Mouse (Mus musculus): ENCODE results near the gene Gcsh. TPM values are rescaled to one million over a fixed set of nuclear protein-coding genes. Genes with fewer than 3 reads are reported as not detected.
A peak's percentile ranks its signal among the peaks of the same experiment; 100 is the strongest.

Gcsh gene
- polyA plus RNA-seq, 1 experiment from 2014 or later, result 233 TPM

DNA sequence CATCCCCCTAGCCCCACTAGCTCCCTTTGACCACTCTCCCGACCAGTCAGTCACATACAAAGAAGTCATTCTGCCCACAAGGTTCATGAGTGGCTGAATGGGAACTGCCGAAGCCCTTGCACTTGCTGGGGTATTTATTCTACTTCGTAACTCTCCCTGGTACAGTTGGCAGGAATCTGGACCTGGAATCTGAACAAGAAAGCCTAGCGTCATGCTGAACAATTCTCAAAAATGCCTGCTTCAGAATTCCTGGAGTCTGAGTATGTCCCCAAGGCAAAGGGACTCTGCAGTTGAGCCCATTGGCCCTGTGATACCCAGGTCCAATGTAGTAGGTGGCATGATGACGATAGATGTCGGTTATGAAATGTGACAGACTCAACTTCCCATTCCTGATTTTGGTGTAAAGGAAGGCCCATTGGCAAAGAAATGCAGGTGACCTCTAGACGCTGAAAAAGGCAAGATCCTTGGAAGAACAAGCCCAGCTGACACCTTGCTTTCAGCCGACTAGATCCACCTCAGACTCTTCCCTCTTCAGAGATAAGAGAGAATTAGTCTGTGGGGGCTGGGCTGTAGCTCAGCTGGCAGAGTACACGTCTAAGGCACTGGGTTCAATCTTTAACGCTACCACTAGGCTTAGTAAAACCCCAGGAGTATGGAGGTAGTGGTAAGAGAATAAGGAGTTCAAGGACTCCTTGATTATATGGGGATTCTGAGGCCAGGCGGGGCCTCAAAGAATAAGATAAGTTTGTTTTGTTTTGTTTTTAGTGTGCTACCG, 50.9 kb downstream of the Gcsh start:
- no peaks in the 10 kb centered on the region for H3K36me3 ChIP-seq (ENCODE audit: insufficient read depth, low read length)
- WGBS, result 79% methylated on average over 12 of the region's 12 CpGs
- H3K9me3 ChIP-seq (replicated peaks; ENCODE audit: low read length), result no peaks in the 10 kb centered on the region
- H3K4me1 ChIP-seq (replicated peaks; ENCODE audit: insufficient read depth, low read length), result peaks cover 10% of the 10 kb centered on the region; the same call in 1 of the 2 replicates
- DNase-seq (ENCODE audit: low spot score), result no peak
- no peak overlapping the region for H3K27ac ChIP-seq
- H3K27me3 ChIP-seq (ENCODE audit: insufficient read depth, low read length), result no peaks in the 10 kb centered on the region
- TF ChIP-seq CTCF (IDR thresholded peaks at IDR 0.05; ENCODE audit: low read depth), result no peak
- no peak overlapping the region for H3K9ac ChIP-seq (ENCODE audit: low read depth, low read length)
- H3K4me2 ChIP-seq (ENCODE audit: low read length), result peak overlapping the region; percentile 97; the same call in 1 of the 2 replicates
- ATAC-seq (replicated peaks; ENCODE audit: low FRiP score, low read depth), result no peak
- no peak overlapping the region for H3K4me3 ChIP-seq (replicated peaks; ENCODE audit: low read depth, low read length)

DNA sequence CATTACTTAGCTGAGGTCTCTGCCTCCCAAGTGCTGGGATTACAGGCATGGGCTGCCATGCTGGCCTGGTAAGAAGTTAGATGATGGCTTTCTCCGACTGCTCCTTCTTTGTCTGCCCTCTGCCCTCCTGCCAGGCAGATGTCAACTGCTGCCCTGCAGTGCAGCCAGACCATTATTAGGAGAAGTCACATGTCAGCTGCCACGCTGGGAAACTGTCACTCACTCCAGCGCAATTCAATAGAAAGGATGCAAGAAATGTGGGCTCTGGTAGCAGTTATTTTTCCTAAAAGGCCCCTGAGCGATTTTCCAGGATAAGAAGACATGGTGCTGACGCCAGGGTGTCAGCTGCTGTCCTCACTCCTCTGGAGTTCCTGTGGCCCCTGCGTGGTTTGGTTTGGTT, 57.8 kb downstream of the Gcsh start:
- 91% methylated on average over 6 of the region's 6 CpGs for WGBS
- peaks cover 21% of the 10 kb centered on the region; the same call in 1 of the 2 replicates for H3K36me3 ChIP-seq (ENCODE audit: insufficient read depth, low read length)
- no peaks in the 10 kb centered on the region for H3K4me1 ChIP-seq (replicated peaks; ENCODE audit: insufficient read depth, low read length)
- DNase-seq (ENCODE audit: low spot score) (no peak), ATAC-seq (replicated peaks; ENCODE audit: low FRiP score, low read depth) (no peak)
- no peak overlapping the region for H3K4me2 ChIP-seq (ENCODE audit: low read length)
- no peaks in the 10 kb centered on the region for H3K9me3 ChIP-seq (replicated peaks; ENCODE audit: low read length)
- no peak for TF ChIP-seq CTCF (IDR thresholded peaks at IDR 0.05; ENCODE audit: low read depth)
- H3K9ac ChIP-seq (ENCODE audit: low read depth, low read length), result no peak overlapping the region
- H3K4me3 ChIP-seq (replicated peaks; ENCODE audit: low read depth, low read length), result no peak overlapping the region
- no peak overlapping the region for H3K27ac ChIP-seq
- no peaks in the 10 kb centered on the region for H3K27me3 ChIP-seq (ENCODE audit: insufficient read depth, low read length)

DNA sequence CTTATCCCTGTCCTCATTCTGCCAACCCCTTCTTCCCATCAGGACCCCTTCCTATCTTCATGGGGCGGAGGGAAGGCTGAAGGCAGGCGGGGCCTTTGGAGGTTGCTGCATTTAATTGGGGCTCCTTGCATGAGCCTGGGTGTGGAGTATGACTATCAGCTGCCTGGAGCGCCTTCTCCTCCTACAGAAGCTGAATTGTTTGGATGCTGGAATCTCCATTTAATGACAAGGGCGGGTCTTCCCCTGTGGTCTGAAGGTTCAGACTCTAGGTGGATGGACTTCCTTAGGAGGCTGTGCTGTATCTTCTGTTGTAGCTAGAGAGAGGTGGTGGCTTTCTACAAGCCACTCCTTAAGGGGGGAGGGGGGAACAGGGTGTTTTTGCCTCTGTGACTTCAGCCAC, 58.4 kb downstream of the Gcsh start:
- ATAC-seq (replicated peaks; ENCODE audit: low FRiP score, low read depth) (no peak), DNase-seq (ENCODE audit: low spot score) (no peak)
- no peaks in the 10 kb centered on the region for H3K9me3 ChIP-seq (replicated peaks; ENCODE audit: low read length)
- no peaks in the 10 kb centered on the region for H3K27me3 ChIP-seq (ENCODE audit: insufficient read depth, low read length)
- no peak overlapping the region for H3K27ac ChIP-seq
- H3K4me2 ChIP-seq (ENCODE audit: low read length), result no peak overlapping the region
- H3K4me3 ChIP-seq (replicated peaks; ENCODE audit: low read depth, low read length), result no peak overlapping the region
- H3K36me3 ChIP-seq (ENCODE audit: insufficient read depth, low read length), result peaks cover 21% of the 10 kb centered on the region; the same call in 1 of the 2 replicates
- no peak for TF ChIP-seq CTCF (IDR thresholded peaks at IDR 0.05; ENCODE audit: low read depth)
- H3K4me1 ChIP-seq (replicated peaks; ENCODE audit: insufficient read depth, low read length), result no peaks in the 10 kb centered on the region
- no peak overlapping the region for H3K9ac ChIP-seq (ENCODE audit: low read depth, low read length)
- WGBS, result 95% methylated on average over 4 of the region's 4 CpGs

Other genes with a start within 250 kb of the Gcsh start
- gene Cmc2, start 72.1 kb downstream of the Gcsh start, polyA plus RNA-seq (2015; fragmentation: Nextera tagmentation; extraction: Ambion mirVana), result 97.8 and 100 TPM in 2 replicates
- gene Cenpn, start 71.8 kb downstream of the Gcsh start, polyA plus RNA-seq (2015; fragmentation: Nextera tagmentation; extraction: Ambion mirVana), result 18.7 and 21.8 TPM in 2 replicates
- gene Atmin, start 50.1 kb downstream of the Gcsh start, polyA plus RNA-seq (2015; fragmentation: Nextera tagmentation; extraction: Ambion mirVana), result 9.7 and 10.3 TPM in 2 replicates
- gene 1700030J22Rik, start 14.6 kb downstream of the Gcsh start, polyA plus RNA-seq (2015; fragmentation: Nextera tagmentation; extraction: Ambion mirVana), result 1.4 and 1.6 TPM in 2 replicates
- not detected in 2 replicates for gene Pkd1l2, start 88.9 kb upstream of the Gcsh start, polyA plus RNA-seq (2015; fragmentation: Nextera tagmentation; extraction: Ambion mirVana)
- gene Bco1, start 102.3 kb upstream of the Gcsh start, polyA plus RNA-seq (2015; fragmentation: Nextera tagmentation; extraction: Ambion mirVana), result 0.16 and 0.27 TPM in 2 replicates
- gene Gan, start 164.6 kb upstream of the Gcsh start, polyA plus RNA-seq (2015; fragmentation: Nextera tagmentation; extraction: Ambion mirVana), result 1.1 and 1.2 TPM in 2 replicates